Mouse (Mus musculus) MEL (cell line): ENCODE results near the gene Cux1. TPM values are rescaled to one million over a fixed set of nuclear protein-coding genes. Genes with fewer than 3 reads are reported as not detected.

ENCODE experiments used
- DNase-seq: peaks from one replicate; pipeline ENCODE4 v3.0.0; 2011; ENCODE audit warnings: low read depth, low spot score
- H3K27ac ChIP-seq: 2 replicates; pipeline ENCODE4 v1.5.1; 2012; ENCODE audit warnings: low read depth, mild to moderate bottlenecking, control low read depth, low read length, moderate library complexity; ENCODE audit not compliant: control insufficient read depth
- H3K27me3 ChIP-seq, 2 experiments: fragments of 150-350 bp in 1 of 2; sonication (generic) in 1 of 2; 2 replicates each; pipeline ENCODE4 v1.6.1; 2012; ENCODE audit warnings: low read length in 2 of 2, mild to moderate bottlenecking in 2 of 2, improper control_type of control experiment in 1 of 2, moderate library complexity in 1 of 2; ENCODE audit not compliant: insufficient read depth in 2 of 2, control insufficient read depth in 1 of 2
- H3K36me3 ChIP-seq, 2 experiments: 2 replicates each; pipeline ENCODE4 v1.6.1; 2012 to 2014; ENCODE audit warnings: low read length in 2 of 2, improper control_type of control experiment in 1 of 2, inconsistent platforms in 1 of 2, mild to moderate bottlenecking in 1 of 2; ENCODE audit not compliant: insufficient read depth in 2 of 2, control insufficient read depth in 1 of 2
- H3K4me1 ChIP-seq, 2 experiments: fragments of 150-350 bp in 1 of 2; sonication (generic) in 1 of 2; 2 replicates each; pipeline ENCODE4 v1.6.1; 2012; ENCODE audit warnings: low read length in 2 of 2, improper control_type of control experiment in 1 of 2, mild to moderate bottlenecking in 1 of 2; ENCODE audit not compliant: insufficient read depth in 2 of 2, control insufficient read depth in 1 of 2
- H3K4me3 ChIP-seq, 2 experiments: fragments of 150-350 bp in 1 of 2; sonication (generic) in 1 of 2; 2 replicates each; pipeline ENCODE4 v1.5.1; 2012; ENCODE audit warnings: low read depth in 2 of 2, low read length in 2 of 2, mild to moderate bottlenecking in 2 of 2, moderate library complexity in 2 of 2, control low read depth in 1 of 2, improper control_type of control experiment in 1 of 2; ENCODE audit not compliant: control insufficient read depth in 1 of 2, insufficient read depth in 1 of 2
- H3K79me2 ChIP-seq: 2 replicates; pipeline ENCODE4 v1.6.1; 2012; ENCODE audit warnings: mild to moderate bottlenecking, low read length, moderate library complexity; ENCODE audit not compliant: control insufficient read depth, poor library complexity, insufficient read depth
- H3K9ac ChIP-seq: 2 replicates; pipeline ENCODE4 v1.6.1; 2012; ENCODE audit warnings: low read depth, mild to moderate bottlenecking, control low read depth, low read length, moderate library complexity; ENCODE audit not compliant: control insufficient read depth, poor library complexity, severe bottlenecking
- H3K9me3 ChIP-seq: fragments of 150-350 bp; sonication (generic); replicated peaks from 2 replicates; pipeline ENCODE4 v1.6.1; 2012; ENCODE audit warnings: mild to moderate bottlenecking, low read length, improper control_type of control experiment, moderate library complexity; ENCODE audit not compliant: insufficient read depth
- ELF1 ChIP-seq: IDR thresholded peaks from 2 replicates; pipeline ENCODE4 v1.6.1; 2014; ENCODE audit warnings: low read depth, mild to moderate bottlenecking, inconsistent platforms, low read length, improper control_type of control experiment, moderate library complexity
- GABPA ChIP-seq: IDR thresholded peaks from 2 replicates; pipeline ENCODE4 v1.6.1; 2012; ENCODE audit warnings: low read depth, mild to moderate bottlenecking, inconsistent platforms, low read length, improper control_type of control experiment, moderate library complexity
- JUND ChIP-seq: IDR thresholded peaks from 2 replicates; pipeline ENCODE4 v1.6.1; 2011; ENCODE audit warnings: low read depth, mild to moderate bottlenecking, improper control_type of control experiment, low read length
- KAT2A ChIP-seq: conservative IDR thresholded peaks from 2 replicates; pipeline ENCODE4 v1.6.1; 2012; ENCODE audit warnings: low read depth, low read length, improper control_type of control experiment, inconsistent platforms
- MAFK ChIP-seq: IDR thresholded peaks from 2 replicates; pipeline ENCODE4 v1.6.1; 2011; ENCODE audit warnings: low read depth, mild to moderate bottlenecking, low read length, improper control_type of control experiment, borderline replicate concordance
- MAX ChIP-seq: IDR thresholded peaks from 2 replicates; pipeline ENCODE4 v1.6.1; 2011; ENCODE audit warnings: low read length, improper control_type of control experiment
- MXI1 ChIP-seq: IDR thresholded peaks from 2 replicates; pipeline ENCODE4 v1.6.1; 2011; ENCODE audit warnings: mild to moderate bottlenecking, low read depth, low read length, improper control_type of control experiment
- MYB ChIP-seq: IDR thresholded peaks from 2 replicates; pipeline ENCODE4 v1.6.1; 2011; ENCODE audit warnings: mild to moderate bottlenecking, low read depth, low read length, improper control_type of control experiment
- NELFE ChIP-seq: IDR thresholded peaks from 2 replicates; pipeline ENCODE4 v1.6.1; 2011; ENCODE audit warnings: low read depth, low read length, improper control_type of control experiment
- POLR2AphosphoS2 ChIP-seq: IDR thresholded peaks from 2 replicates; pipeline ENCODE4 v1.6.1; 2011; ENCODE audit warnings: low read length, improper control_type of control experiment
- RAD21 ChIP-seq: IDR thresholded peaks from 2 replicates; pipeline ENCODE4 v1.6.1; 2011; ENCODE audit warnings: mild to moderate bottlenecking, low read depth, low read length, improper control_type of control experiment
- SIN3A ChIP-seq: IDR thresholded peaks from 2 replicates; pipeline ENCODE4 v1.6.1; 2012; ENCODE audit warnings: low read length, improper control_type of control experiment, inconsistent platforms
- polyA plus RNA-seq, 2 experiments: library from polyadenylated mRNA; stranded (reverse) in 1 of 2; unstranded in 1 of 2; fragments of >175 nt in 1 of 2; fragments of >200 nt in 1 of 2; gene quantifications; 2 replicates each; pipeline versions ENCODE4 v1.2.1 to v1.2.4; 2012; ENCODE audit warnings: low replicate concordance in 2 of 2, low read depth in 1 of 2; ENCODE audit not compliant: insufficient read length in 2 of 2, insufficient read depth in 1 of 2, missing spikeins in 1 of 2
- total RNA-seq: library from RNA; depleted of rRNA; stranded (reverse); fragments of 300-350 nt; gene quantifications from 2 replicates; pipeline ENCODE4 v1.2.3, GENCODE M21; 2012

Cux1 gene
- total and polyA plus RNA-seq, 3 experiments = 71.1 to 104 TPM; not detected in 1

- Histone ChIP-seq H3K9me3 (no peaks in the 10 kb centered on the region), H3K9ac (no peak overlapping the region), H3K36me3 (peaks cover 0 to 23% of the 10 kb centered on the region in 2 experiments; a peak in 2 of 4 replicates), H3K4me1 (no peaks in the 10 kb centered on the region), H3K4me3 (no peak overlapping the region), H3K27me3 (no peaks in the 10 kb centered on the region), H3K27ac (no peak overlapping the region), H3K79me2 (no peaks in the 10 kb centered on the region)
- TF ChIP-seq RAD21 (no peak), MAFK (no peak)
- DNase-seq = no peak
Measured at GRCm38 (mm10) chr5:136372276-136372675, 195.0 kb downstream of the Cux1 start.

- Histone ChIP-seq H3K27ac (no peak overlapping the region), H3K9me3 (no peaks in the 10 kb centered on the region), H3K79me2 (no peaks in the 10 kb centered on the region), H3K4me3 (no peak overlapping the region), H3K9ac (no peak overlapping the region), H3K27me3 (no peaks in the 10 kb centered on the region), H3K4me1 (no peaks in the 10 kb centered on the region), H3K36me3 (peaks cover 5 to 43% of the 10 kb centered on the region in 2 experiments)
- TF ChIP-seq MYB = no peak
- no peak for TF ChIP-seq JUND
- TF ChIP-seq MAX = no peak
- no peak for TF ChIP-seq RAD21
- TF ChIP-seq KAT2A = no peak
- no peak for TF ChIP-seq NELFE
- no peak for TF ChIP-seq ELF1
- DNase-seq = no peak
Measured at GRCm38 (mm10) chr5:136363421-136363820, 203.9 kb downstream of the Cux1 start.

- Histone ChIP-seq H3K36me3 (peaks cover 5 to 41% of the 10 kb centered on the region in 2 experiments), H3K27me3 (no peaks in the 10 kb centered on the region), H3K9ac (no peak overlapping the region), H3K79me2 (no peaks in the 10 kb centered on the region), H3K27ac (no peak overlapping the region), H3K4me3 (no peak overlapping the region), H3K4me1 (no peaks in the 10 kb centered on the region), H3K9me3 (no peaks in the 10 kb centered on the region)
- DNase-seq = no peak
- TF ChIP-seq MAX (no peak), SIN3A (no peak), MXI1 (no peak), POLR2AphosphoS2 (no peak), GABPA (no peak)
Measured at GRCm38 (mm10) chr5:136362473-136363230, 204.6 kb downstream of the Cux1 start.
